Mouse (Mus musculus): ENCODE results near the gene Rnf187. TPM values are rescaled to one million over a fixed set of nuclear protein-coding genes. Genes with fewer than 3 reads are reported as not detected.

Gene Rnf187
- polyA plus RNA-seq, 1 experiment from 2014 or later: 315 TPM

- Histone ChIP-seq H3K4me2 (ENCODE audit: low read depth, low read length) (no peak overlapping the region), H3K9ac (replicated peaks; ENCODE audit: low read length) (no peak overlapping the region), H3K4me1 (ENCODE audit: control insufficient read depth, insufficient read depth, low read length) (no peaks in the 10 kb centered on the region; the same call in 1 of the 2 replicates), H3K27ac (replicated peaks; ENCODE audit: low read depth, low read length) (no peak overlapping the region), H3K36me3 (replicated peaks; ENCODE audit: control insufficient read depth, insufficient read depth, low read depth, low read length) (no peaks in the 10 kb centered on the region), H3K27me3 (ENCODE audit: control insufficient read depth, insufficient read depth, low read length) (peaks cover 5% of the 10 kb centered on the region; the same call in 1 of the 2 replicates), H3K9me3 (replicated peaks; ENCODE audit: control insufficient read depth, low read length) (no peaks in the 10 kb centered on the region), H3K4me3 (ENCODE audit: low read depth, low read length) (no peak overlapping the region; the same call in 1 of the 2 replicates)
- no peak for ATAC-seq (replicated peaks; ENCODE audit: insufficient number of reproducible peaks, low FRiP score, low TSS enrichment, low read depth)
- WGBS: 57% methylated on average over 50 of the region's 50 CpGs
- DNase-seq (ENCODE audit: low spot score): no peak
These were observed 22.9 kb upstream of the Rnf187 start for GRCm38 (mm10) chr11:58961364-58962177.

GRCm38 (mm10) chr11:58959921-58960465 is 21.3 kb upstream of the Rnf187 start:
- no peaks in the 10 kb centered on the region for H3K36me3 ChIP-seq (replicated peaks; ENCODE audit: control insufficient read depth, insufficient read depth, low read depth, low read length)
- H3K4me2 ChIP-seq (ENCODE audit: low read depth, low read length): peak overlapping the region; percentile 82
- DNase-seq (ENCODE audit: low spot score) (peak; percentile 84), ATAC-seq (replicated peaks; ENCODE audit: insufficient number of reproducible peaks, low FRiP score, low TSS enrichment, low read depth) (peak; percentile 54)
- H3K4me1 ChIP-seq (ENCODE audit: control insufficient read depth, insufficient read depth, low read length): no peaks in the 10 kb centered on the region; the same call in 1 of the 2 replicates
- H3K27ac ChIP-seq (replicated peaks; ENCODE audit: low read depth, low read length): no peak overlapping the region
- peaks cover 5% of the 10 kb centered on the region; the same call in 1 of the 2 replicates for H3K27me3 ChIP-seq (ENCODE audit: control insufficient read depth, insufficient read depth, low read length)
- WGBS: 2% methylated on average over 40 of the region's 40 CpGs
- no peaks in the 10 kb centered on the region for H3K9me3 ChIP-seq (replicated peaks; ENCODE audit: control insufficient read depth, low read length)
- H3K4me3 ChIP-seq (ENCODE audit: low read depth, low read length): peak overlapping the region; percentile 40
- H3K9ac ChIP-seq (replicated peaks; ENCODE audit: low read length): peak overlapping the region; percentile 34; the same call in 1 of the 2 replicates

GRCm38 (mm10) chr11:58959186-58959825 is 20.6 kb upstream of the Rnf187 start:
- no peak for DNase-seq (ENCODE audit: low spot score)
- WGBS: 38% methylated on average over 15 of the region's 15 CpGs

GRCm38 (mm10) chr11:58958536-58958935 is 19.8 kb upstream of the Rnf187 start:
- ATAC-seq (replicated peaks; ENCODE audit: insufficient number of reproducible peaks, low FRiP score, low TSS enrichment, low read depth) (no peak), DNase-seq (ENCODE audit: low spot score) (no peak)
- 96% methylated on average over 6 of the region's 6 CpGs for WGBS

More at GRCm38 (mm10) chr11:58959186-58959825, 20.6 kb upstream of the Rnf187 start:
- H3K27ac ChIP-seq (replicated peaks; ENCODE audit: low read depth, low read length): no peak overlapping the region
- H3K4me2 ChIP-seq (ENCODE audit: low read depth, low read length): peak overlapping the region; percentile 82
- peak overlapping the region; percentile 40 for H3K4me3 ChIP-seq (ENCODE audit: low read depth, low read length)
- H3K9me3 ChIP-seq (replicated peaks; ENCODE audit: control insufficient read depth, low read length): no peaks in the 10 kb centered on the region
- ATAC-seq (replicated peaks; ENCODE audit: insufficient number of reproducible peaks, low FRiP score, low TSS enrichment, low read depth): no peak
- H3K9ac ChIP-seq (replicated peaks; ENCODE audit: low read length): no peak overlapping the region; the same call in 1 of the 2 replicates
- peaks cover 5% of the 10 kb centered on the region; the same call in 1 of the 2 replicates for H3K27me3 ChIP-seq (ENCODE audit: control insufficient read depth, insufficient read depth, low read length)
- no peaks in the 10 kb centered on the region for H3K36me3 ChIP-seq (replicated peaks; ENCODE audit: control insufficient read depth, insufficient read depth, low read depth, low read length)
- no peaks in the 10 kb centered on the region; the same call in 1 of the 2 replicates for H3K4me1 ChIP-seq (ENCODE audit: control insufficient read depth, insufficient read depth, low read length)

GRCm38 (mm10) chr11:58957226-58957914 is 18.7 kb upstream of the Rnf187 start:
- Histone ChIP-seq H3K4me1 (ENCODE audit: control insufficient read depth, insufficient read depth, low read length) (no peaks in the 10 kb centered on the region; the same call in 1 of the 2 replicates), H3K4me2 (ENCODE audit: low read depth, low read length) (no peak overlapping the region), H3K27ac (replicated peaks; ENCODE audit: low read depth, low read length) (no peak overlapping the region), H3K27me3 (ENCODE audit: control insufficient read depth, insufficient read depth, low read length) (peaks cover 5% of the 10 kb centered on the region; the same call in 1 of the 2 replicates), H3K9ac (replicated peaks; ENCODE audit: low read length) (peak overlapping the region; percentile 10; the same call in 1 of the 2 replicates), H3K9me3 (replicated peaks; ENCODE audit: control insufficient read depth, low read length) (no peaks in the 10 kb centered on the region), H3K36me3 (replicated peaks; ENCODE audit: control insufficient read depth, insufficient read depth, low read depth, low read length) (no peaks in the 10 kb centered on the region), H3K4me3 (ENCODE audit: low read depth, low read length) (no peak overlapping the region)
- 89% methylated on average over 5 of the region's 5 CpGs for WGBS
- DNase-seq (ENCODE audit: low spot score) (no peak), ATAC-seq (replicated peaks; ENCODE audit: insufficient number of reproducible peaks, low FRiP score, low TSS enrichment, low read depth) (no peak)

More at GRCm38 (mm10) chr11:58958536-58958935, 19.8 kb upstream of the Rnf187 start:
- Histone ChIP-seq H3K4me3 (ENCODE audit: low read depth, low read length) (no peak overlapping the region), H3K36me3 (replicated peaks; ENCODE audit: control insufficient read depth, insufficient read depth, low read depth, low read length) (no peaks in the 10 kb centered on the region), H3K27me3 (ENCODE audit: control insufficient read depth, insufficient read depth, low read length) (peaks cover 5% of the 10 kb centered on the region; the same call in 1 of the 2 replicates), H3K9ac (replicated peaks; ENCODE audit: low read length) (no peak overlapping the region), H3K27ac (replicated peaks; ENCODE audit: low read depth, low read length) (no peak overlapping the region), H3K9me3 (replicated peaks; ENCODE audit: control insufficient read depth, low read length) (no peaks in the 10 kb centered on the region), H3K4me2 (ENCODE audit: low read depth, low read length) (no peak overlapping the region), H3K4me1 (ENCODE audit: control insufficient read depth, insufficient read depth, low read length) (no peaks in the 10 kb centered on the region; the same call in 1 of the 2 replicates)

GRCm38 (mm10) chr11:58955868-58956257 is 17.1 kb upstream of the Rnf187 start:
- 40% methylated on average over 8 of the region's 8 CpGs for WGBS
- H3K4me1 ChIP-seq (ENCODE audit: control insufficient read depth, insufficient read depth, low read length): no peaks in the 10 kb centered on the region; the same call in 1 of the 2 replicates
- H3K9me3 ChIP-seq (replicated peaks; ENCODE audit: control insufficient read depth, low read length): no peaks in the 10 kb centered on the region
- H3K27me3 ChIP-seq (ENCODE audit: control insufficient read depth, insufficient read depth, low read length): peaks cover 5% of the 10 kb centered on the region; the same call in 1 of the 2 replicates
- H3K9ac ChIP-seq (replicated peaks; ENCODE audit: low read length): peak overlapping the region; percentile 83
- no peak for DNase-seq (ENCODE audit: low spot score)
- peak overlapping the region; percentile 62 for H3K4me3 ChIP-seq (ENCODE audit: low read depth, low read length)
- 0 out of 2 replicates have a peak overlapping the region, but pooled peaks have one; percentile 97 for H3K27ac ChIP-seq (replicated peaks; ENCODE audit: low read depth, low read length)
- peak overlapping the region; percentile 74 for H3K4me2 ChIP-seq (ENCODE audit: low read depth, low read length)
- ATAC-seq (replicated peaks; ENCODE audit: insufficient number of reproducible peaks, low FRiP score, low TSS enrichment, low read depth): no peak
- H3K36me3 ChIP-seq (replicated peaks; ENCODE audit: control insufficient read depth, insufficient read depth, low read depth, low read length): no peaks in the 10 kb centered on the region

GRCm38 (mm10) chr11:58955143-58955867 is 16.6 kb upstream of the Rnf187 start:
- DNase-seq (ENCODE audit: low spot score) (peak; percentile 57), ATAC-seq (replicated peaks; ENCODE audit: insufficient number of reproducible peaks, low FRiP score, low TSS enrichment, low read depth) (no peak; the same call in 1 of the 2 replicates)
- no peaks in the 10 kb centered on the region; the same call in 1 of the 2 replicates for H3K4me1 ChIP-seq (ENCODE audit: control insufficient read depth, insufficient read depth, low read length)
- WGBS: under 1% methylated on average over 20 of the region's 20 CpGs
- H3K27me3 ChIP-seq (ENCODE audit: control insufficient read depth, insufficient read depth, low read length): peaks cover 5% of the 10 kb centered on the region; the same call in 1 of the 2 replicates
- H3K36me3 ChIP-seq (replicated peaks; ENCODE audit: control insufficient read depth, insufficient read depth, low read depth, low read length): no peaks in the 10 kb centered on the region
- peak overlapping the region; percentile 74 for H3K4me2 ChIP-seq (ENCODE audit: low read depth, low read length)
- peak overlapping the region; percentile 97 for H3K27ac ChIP-seq (replicated peaks; ENCODE audit: low read depth, low read length)
- H3K9ac ChIP-seq (replicated peaks; ENCODE audit: low read length): peak overlapping the region; percentile 83
- peak overlapping the region; percentile 62 for H3K4me3 ChIP-seq (ENCODE audit: low read depth, low read length)
- H3K9me3 ChIP-seq (replicated peaks; ENCODE audit: control insufficient read depth, low read length): no peaks in the 10 kb centered on the region
